Mouse (Mus musculus): ENCODE data around the gene Wdr76.
"Not testable (repeated sequence)": the region's sequence is repeated elsewhere in the genome, so short reads cannot be mapped to it uniquely, and the experiment has no call there.

The Wdr76 gene

GRCm38 (mm10) chr2:121505942-121506882, at the start of gene Wdr76, which contains the start of gene Mfap1a:
Gene Wdr76, plus strand, starts transcription at chr2:121506723.
Gene Mfap1a, minus strand, starts transcription at chr2:121506665.
- DNase-seq = peak; percentile 82 to 90

GRCm38 (mm10) chr2:121460071-121460470, 46.5 kb upstream of the Wdr76 start:
- no peak for DNase-seq

GRCm38 (mm10) chr2:121468982-121469381, 37.5 kb upstream of the Wdr76 start:
- not testable (repeated sequence) for DNase-seq

GRCm38 (mm10) chr2:121472783-121473182, 33.7 kb upstream of the Wdr76 start:
- DNase-seq = not testable (repeated sequence)

GRCm38 (mm10) chr2:121473301-121474179, 33.0 kb upstream of the Wdr76 start, which contains the start of gene Mfap1b:
Gene Mfap1b, minus strand, starts transcription at chr2:121474067.
- DNase-seq = peak; percentile 79 to 86

- DNase-seq = no peak
These were observed 32.4 kb upstream of the Wdr76 start for GRCm38 (mm10) chr2:121474180-121474535.

GRCm38 (mm10) chr2:121475306-121475705, 31.2 kb upstream of the Wdr76 start:
- DNase-seq = not testable (repeated sequence)

GRCm38 (mm10) chr2:121477491-121478266, 28.8 kb upstream of the Wdr76 start:
- no peak for DNase-seq

- DNase-seq = peak; percentile 29 to 47
These were observed 26.0 kb upstream of the Wdr76 start for GRCm38 (mm10) chr2:121480498-121480897.

GRCm38 (mm10) chr2:121480916-121481315, 25.6 kb upstream of the Wdr76 start:
- DNase-seq = not testable (repeated sequence)

GRCm38 (mm10) chr2:121483576-121483975, 22.9 kb upstream of the Wdr76 start:
- no peak for DNase-seq

GRCm38 (mm10) chr2:121484403-121484802, 22.1 kb upstream of the Wdr76 start:
- DNase-seq = not testable (repeated sequence)

GRCm38 (mm10) chr2:121501550-121501949, 5.0 kb upstream of the Wdr76 start:
- not testable (repeated sequence) for DNase-seq

- DNase-seq = no peak
These were observed 839 bp downstream of the Wdr76 start for GRCm38 (mm10) chr2:121507173-121507950.

GRCm38 (mm10) chr2:121507951-121508330, 1.4 kb downstream of the Wdr76 start:
- DNase-seq = no peak

- peak; percentile 81 to 87 for DNase-seq
These were observed 3.1 kb downstream of the Wdr76 start for GRCm38 (mm10) chr2:121509584-121509983.

- DNase-seq = no peak
These were observed 4.9 kb downstream of the Wdr76 start for GRCm38 (mm10) chr2:121511401-121511800.

GRCm38 (mm10) chr2:121512991-121513765, 6.7 kb downstream of the Wdr76 start:
- DNase-seq = not testable (repeated sequence)

- DNase-seq = no peak
These were observed 7.7 kb downstream of the Wdr76 start for GRCm38 (mm10) chr2:121514211-121514610.

- DNase-seq = no peak
These were observed 11.6 kb downstream of the Wdr76 start for GRCm38 (mm10) chr2:121518106-121518505.

GRCm38 (mm10) chr2:121518711-121519110, 12.2 kb downstream of the Wdr76 start:
- DNase-seq = not testable (repeated sequence)

Measured in kidney, postnatal 4 days (tissue).